Mouse (Mus musculus) adipocyte (in vitro differentiated cells): ENCODE measurements around the gene Cep104.

Experiments used
- DNase-seq: peaks from one replicate; pipeline ENCODE4 v3.0.0-alpha.2; 2016; ENCODE audit warnings: low spot score

Gene Cep104

DNA sequence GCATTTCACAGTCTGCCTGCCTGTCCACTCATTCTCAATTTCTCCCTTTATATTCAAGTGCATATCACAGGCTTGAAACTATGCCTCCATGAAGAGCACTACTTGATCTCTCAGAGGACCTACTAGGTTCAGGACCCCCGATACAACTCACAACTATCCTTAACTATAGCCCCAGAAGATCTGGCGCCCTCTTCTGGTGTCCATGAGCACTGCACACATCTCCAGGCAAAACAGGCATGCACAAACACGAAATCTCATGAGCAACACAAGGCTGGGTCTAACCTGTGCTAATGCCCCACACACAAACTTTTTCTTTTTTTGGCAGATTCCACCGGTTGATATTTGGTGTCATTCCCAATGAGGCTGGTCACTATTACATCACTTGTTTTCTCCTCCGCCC, 70.8 kb downstream of the Cep104 start:
- no peak for DNase-seq

GRCm38 (mm10) chr4:154051401-154051800, 76.4 kb downstream of the Cep104 start:
- no peak for DNase-seq

GRCm38 (mm10) chr4:154053065-154053464, 78.1 kb downstream of the Cep104 start:
- DNase-seq, result no peak

DNA sequence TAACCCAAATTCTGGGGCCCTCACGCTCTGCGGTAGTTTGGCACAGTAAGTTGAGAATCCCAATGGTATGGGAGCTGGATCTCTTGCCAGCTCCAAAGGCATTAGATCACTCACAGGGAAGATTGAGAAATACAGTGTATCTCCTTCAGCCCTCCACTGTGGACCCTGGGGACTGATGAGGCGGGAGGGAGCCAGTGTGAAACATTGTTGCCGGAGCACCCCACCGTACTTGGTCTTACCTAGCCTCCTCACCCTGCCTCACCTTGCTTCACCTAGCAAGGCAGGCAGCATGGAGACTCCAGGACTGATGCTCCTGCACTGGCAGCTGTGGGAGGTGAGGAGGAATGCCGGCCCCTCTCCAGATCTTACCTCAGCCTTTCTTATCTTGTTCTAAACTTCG, 80.5 kb downstream of the Cep104 start:
- no peak for DNase-seq

- DNase-seq, result no peak
Measured at GRCm38 (mm10) chr4:154056046-154056445, 81.1 kb downstream of the Cep104 start.

DNA sequence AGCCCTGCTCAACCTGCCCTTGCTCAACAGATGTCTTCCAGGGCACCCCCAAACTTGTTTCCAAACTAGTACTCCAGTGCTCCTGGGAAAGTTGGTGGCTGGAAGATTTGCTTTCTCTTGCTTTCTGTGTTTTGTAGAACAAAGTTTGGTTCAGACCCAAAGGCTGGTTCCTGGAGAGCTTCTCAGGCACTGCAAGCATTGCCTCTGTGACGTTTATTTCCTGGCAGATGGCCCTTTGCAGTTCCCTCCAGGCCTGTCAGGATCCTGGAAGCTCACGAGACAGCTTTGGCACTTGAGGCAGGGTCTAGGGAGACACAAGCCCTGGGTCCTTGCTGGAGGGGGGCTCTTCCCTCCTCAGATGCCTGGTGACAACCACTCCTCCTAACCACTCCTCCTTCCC, 81.7 kb downstream of the Cep104 start:
- peak; percentile 69 for DNase-seq

GRCm38 (mm10) chr4:154057696-154058095, 82.7 kb downstream of the Cep104 start:
- no peak for DNase-seq
